20 mouse cellular contexts compared by ENCODE assay signal in the genomic region with DNA sequence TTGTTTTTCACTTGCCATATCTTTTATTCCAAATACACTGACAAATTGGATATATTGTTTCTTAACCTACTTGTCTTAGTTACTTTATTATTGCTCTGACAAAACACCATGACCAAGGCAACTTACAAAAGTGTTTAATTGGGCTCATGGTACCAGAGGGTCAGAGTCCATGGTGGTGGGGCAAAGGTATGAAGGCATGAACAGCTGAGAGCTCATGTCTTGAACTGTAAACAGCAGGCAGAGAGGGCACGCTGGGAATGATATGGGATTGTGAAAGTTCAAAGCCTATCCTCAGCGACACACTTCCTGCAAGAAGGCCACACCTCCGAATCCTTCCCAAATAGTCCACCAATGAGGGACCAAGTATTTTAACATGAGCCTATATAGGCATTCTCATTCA. TPM values are rescaled to one million over a fixed set of nuclear protein-coding genes. Genes with fewer than 3 reads are reported as not detected.
DNase-seq lines count a peak whose midpoint lies in the region; ATAC-seq and TF ChIP-seq lines count a peak whose summit lies in the region.
"Had no signal": no experiment of that assay in that cellular context is flagged by ENCODE, and none has a peak within 500 bp of the region (broad histone marks: within the 10 kb centered on the region; RNA-seq: fewer than 3 reads in every experiment).

No protein-coding gene starts in this region.

- peak; percentile 22 for DNase-seq in heart, adult 11 months
- no peak for DNase-seq in heart, postnatal 14 days
- DNase-seq in liver, adult 2 months (ENCODE audit: extremely low read depth, low read depth, low spot score) = peak; percentile 56
- no peak for DNase-seq in liver, embryonic 11.5 days (ENCODE audit: low spot score)
- DNase-seq: adrenal gland, adult 2 months; adrenal gland, adult 8-10 months; adrenal gland, postnatal 10 days; adrenal gland, postnatal 14 days; adrenal gland, postnatal 25 days; adrenal gland, postnatal 36 days; B cell, adult 2 months; cerebellum, adult 11 months; cerebellum, adult 11-12 months; cerebellum, adult 18-20 months had no signal

- H3K27ac ChIP-seq in intestine, postnatal 0 days (ENCODE audit: low read depth, low read length) = no peak overlapping the region
- no peak overlapping the region for H3K27ac ChIP-seq in intestine, embryonic 15.5 days
- H3K27ac ChIP-seq in liver, adult 2 months (replicated peaks; ENCODE audit: insufficient read depth, low read depth, low read length) = no peak overlapping the region
- no peak overlapping the region for H3K27ac ChIP-seq in liver, embryonic 11.5 days (ENCODE audit: low read depth, low read length)

- no peak overlapping the region for H3K9ac ChIP-seq in intestine, postnatal 0 days (ENCODE audit: low read depth, low read length)
- H3K9ac ChIP-seq in intestine, embryonic 15.5 days = no peak overlapping the region
- H3K9ac ChIP-seq in liver, adult 2 months (ENCODE audit: low read depth, low read length) = no peak overlapping the region
- no peak overlapping the region for H3K9ac ChIP-seq in liver, embryonic 11.5 days (ENCODE audit: low read depth, low read length)

- H3K4me1 ChIP-seq in intestine, postnatal 0 days (replicated peaks; ENCODE audit: control insufficient read depth, insufficient read depth, low read length) = no peaks in the 10 kb centered on the region
- no peaks in the 10 kb centered on the region for H3K4me1 ChIP-seq in intestine, embryonic 15.5 days (replicated peaks)
- no peaks in the 10 kb centered on the region for H3K4me1 ChIP-seq in liver, adult 2 months (ENCODE audit: control insufficient read depth, insufficient read depth, low read length)
- no peaks in the 10 kb centered on the region for H3K4me1 ChIP-seq in liver, embryonic 11.5 days (replicated peaks; ENCODE audit: control insufficient read depth, insufficient read depth, low read length)

- TF ChIP-seq CTCF in intestine, postnatal 0 days (IDR thresholded peaks at IDR 0.05; ENCODE audit: low read depth) = no peak
- TF ChIP-seq CTCF in liver, adult 2 months (IDR thresholded peaks at IDR 0.05; ENCODE audit: low read depth, low read length) = no peak

- H3K79me2 ChIP-seq in liver, adult 2 months (ENCODE audit: control insufficient read depth, insufficient read depth, low read length) = no peaks in the 10 kb centered on the region

- peak; percentile 51; the same call in 1 of the 2 replicates for ATAC-seq in intestine, postnatal 0 days
- no peak for ATAC-seq in intestine, embryonic 15.5 days
- ATAC-seq in liver, embryonic 11.5 days (replicated peaks; ENCODE audit: low FRiP score) = no peak
- ATAC-seq: activated CD4-positive, CD25-positive, alpha-beta regulatory T cell, adult 4 months; CD4-positive, CD25-positive, alpha-beta regulatory T cell, adult 4 months; Patski had no signal

- no peaks in the 10 kb centered on the region for H3K9me3 ChIP-seq in intestine, postnatal 0 days (ENCODE audit: control insufficient read depth)
- no peaks in the 10 kb centered on the region for H3K9me3 ChIP-seq in intestine, embryonic 15.5 days
- H3K9me3 ChIP-seq in liver, embryonic 11.5 days (ENCODE audit: control insufficient read depth, low read length) = no peaks in the 10 kb centered on the region

- intact Hi-C loops in heart, postnatal 14 days (cut with DNase I) = loop anchor here (10.0 kb wide), 2 partner anchors 143 to 273 kb away; no protein-coding TSS in a partner anchor

- no peak for TF ChIP-seq POLR2A in liver, adult 2 months (IDR thresholded peaks at IDR 0.05; ENCODE audit: extremely low read depth, insufficient read depth, low read length)

- H3K27me3 ChIP-seq in intestine, postnatal 0 days (replicated peaks; ENCODE audit: control insufficient read depth, insufficient read depth, low read length) = no peaks in the 10 kb centered on the region
- no peaks in the 10 kb centered on the region for H3K27me3 ChIP-seq in intestine, embryonic 15.5 days (replicated peaks)
- H3K27me3 ChIP-seq in liver, adult 2 months (ENCODE audit: control insufficient read depth, insufficient read depth, low read length) = no peaks in the 10 kb centered on the region
- no peaks in the 10 kb centered on the region for H3K27me3 ChIP-seq in liver, embryonic 11.5 days (replicated peaks; ENCODE audit: control insufficient read depth, insufficient read depth, low read length)

- 63% methylated on average over 3 of the region's 3 CpGs for WGBS in intestine, postnatal 0 days
- 83% methylated on average over 3 of the region's 3 CpGs for WGBS in intestine, embryonic 15.5 days
- WGBS in liver, adult 2 months = 57% methylated on average over 3 of the region's 3 CpGs
- 78% methylated on average over 3 of the region's 3 CpGs for WGBS in liver, embryonic 11.5 days

- H3K36me3 ChIP-seq in intestine, postnatal 0 days (ENCODE audit: control insufficient read depth, insufficient read depth) = no peaks in the 10 kb centered on the region
- no peaks in the 10 kb centered on the region for H3K36me3 ChIP-seq in intestine, embryonic 15.5 days
- H3K36me3 ChIP-seq in liver, adult 2 months (ENCODE audit: control insufficient read depth, insufficient read depth, low read length) = no peaks in the 10 kb centered on the region
- no peaks in the 10 kb centered on the region for H3K36me3 ChIP-seq in liver, embryonic 11.5 days (ENCODE audit: control insufficient read depth, insufficient read depth, low read length)
- H3K36me3 ChIP-seq: G1E had no signal

- H3K4me3 ChIP-seq in intestine, postnatal 0 days (ENCODE audit: low read depth, low read length) = no peak overlapping the region
- no peak overlapping the region for H3K4me3 ChIP-seq in intestine, embryonic 15.5 days (replicated peaks)
- H3K4me3 ChIP-seq in liver, adult 2 months (ENCODE audit: insufficient read depth, low read depth, low read length) = no peak overlapping the region
- H3K4me3 ChIP-seq in liver, embryonic 11.5 days (ENCODE audit: low read depth, low read length) = no peak overlapping the region

- H3K4me2 ChIP-seq in intestine, postnatal 0 days (replicated peaks; ENCODE audit: low read depth) = no peak overlapping the region
- no peak overlapping the region for H3K4me2 ChIP-seq in intestine, embryonic 15.5 days (replicated peaks)
- H3K4me2 ChIP-seq in liver, embryonic 11.5 days = no peak overlapping the region

RNA-seq across cellular contexts. Expression of a gene that starts 14.8 kb away (rescaled TPM):
- total RNA-seq in heart, postnatal 14 days (2021) = 10 to 100 TPM; 28.8 to 30.3 TPM
- polyA plus RNA-seq in intestine, postnatal 0 days (2015; fragmentation: Nextera tagmentation; extraction: Ambion mirVana) = 117 and 118 TPM in 2 replicates
- 132 and 147 TPM in 2 replicates for polyA plus RNA-seq in intestine, embryonic 15.5 days (2015; fragmentation: Nextera tagmentation; extraction: Ambion mirVana)
- 39.8 and 50.9 TPM in 2 replicates for total RNA-seq in liver, adult 2 months (2014; rRNA removed)
- 9.1 and 10.3 TPM in 2 replicates for polyA plus RNA-seq in liver, adult 2 months (2012; rRNA removed)
- 98.0 and 103 TPM in 2 replicates for polyA plus RNA-seq in liver, embryonic 11.5 days (2014; fragmentation: Nextera tagmentation; extraction: Ambion mirVana)

RNA-seq across cellular contexts. Expression of a gene that starts 40.6 kb away (rescaled TPM):
- 10 to 100 TPM; 69.7 to 70.8 TPM for total RNA-seq in heart, postnatal 14 days (2021)
- polyA plus RNA-seq in intestine, postnatal 0 days (2015; fragmentation: Nextera tagmentation; extraction: Ambion mirVana) = 22.2 and 26.8 TPM in 2 replicates
- 46.6 and 46.9 TPM in 2 replicates for polyA plus RNA-seq in intestine, embryonic 15.5 days (2015; fragmentation: Nextera tagmentation; extraction: Ambion mirVana)
- 30.9 and 32.2 TPM in 2 replicates for total RNA-seq in liver, adult 2 months (2014; rRNA removed)
- 18.4 and 24.6 TPM in 2 replicates for polyA plus RNA-seq in liver, adult 2 months (2012; rRNA removed)
- 16.0 and 17.7 TPM in 2 replicates for polyA plus RNA-seq in liver, embryonic 11.5 days (2014; fragmentation: Nextera tagmentation; extraction: Ambion mirVana)

RNA-seq across cellular contexts. Expression of a gene that starts 41.3 kb away (rescaled TPM):
- 10 to 100 TPM; 22.5 to 23.1 TPM for total RNA-seq in heart, postnatal 14 days (2021)
- polyA plus RNA-seq in intestine, postnatal 0 days (2015; fragmentation: Nextera tagmentation; extraction: Ambion mirVana) = 48.9 and 49.8 TPM in 2 replicates
- polyA plus RNA-seq in intestine, embryonic 15.5 days (2015; fragmentation: Nextera tagmentation; extraction: Ambion mirVana) = 47.2 and 52.1 TPM in 2 replicates
- total RNA-seq in liver, adult 2 months (2014; rRNA removed) = 27.8 and 36.3 TPM in 2 replicates
- polyA plus RNA-seq in liver, adult 2 months (2012; rRNA removed) = 23.0 and 26.4 TPM in 2 replicates
- polyA plus RNA-seq in liver, embryonic 11.5 days (2014; fragmentation: Nextera tagmentation; extraction: Ambion mirVana) = 45.8 and 58.9 TPM in 2 replicates

Comparison
In these comparisons a context has a peak if more than half of its experiments do, and no peak if none do; other contexts are left out.
1. DNase-seq: peak in heart, adult 11 months (single experiment) and liver, adult 2 months (single experiment); none in heart, postnatal 14 days (0 of 2) and liver, embryonic 11.5 days (single experiment).